Mouse (Mus musculus) embryonic facial prominence, embryonic 15.5 days (tissue): Measurements from ENCODE around the gene Crybg2. TPM values are rescaled to one million over a fixed set of nuclear protein-coding genes. Genes with fewer than 3 reads are reported as not detected.

Source experiments
- ATAC-seq: fragments of 200-750 bp; cut with Nextera tagmentation; 2 replicates; pipeline ENCODE4 v1.8.0; 2017; ENCODE audit warnings: low read depth, moderate TSS enrichment; ENCODE audit not compliant: insufficient number of reproducible peaks, low FRiP score, low TSS enrichment
- H3K27ac ChIP-seq: fragments of 300-500 bp; sonication (generic); replicated peaks from 2 replicates; pipeline ENCODE4 v1.5.1; 2015; ENCODE audit warnings: mild to moderate bottlenecking, inconsistent platforms
- H3K27me3 ChIP-seq: fragments of 300-500 bp; sonication (generic); 2 replicates; pipeline ENCODE4 v1.6.1; 2015; ENCODE audit warnings: inconsistent platforms
- H3K36me3 ChIP-seq: fragments of 300-500 bp; sonication (generic); 2 replicates; pipeline ENCODE4 v1.6.1; 2015; ENCODE audit warnings: mild to moderate bottlenecking, inconsistent platforms
- H3K4me1 ChIP-seq: fragments of 300-500 bp; sonication (generic); 2 replicates; pipeline ENCODE4 v1.6.1; 2015; ENCODE audit warnings: inconsistent platforms
- H3K4me2 ChIP-seq: fragments of 300-500 bp; sonication (generic); replicated peaks from 2 replicates; pipeline ENCODE4 v1.6.1; 2015; ENCODE audit warnings: mild to moderate bottlenecking, inconsistent platforms
- H3K4me3 ChIP-seq: fragments of 300-500 bp; sonication (generic); replicated peaks from 2 replicates; pipeline ENCODE4 v1.5.1; 2015; ENCODE audit warnings: mild to moderate bottlenecking, inconsistent platforms
- H3K9ac ChIP-seq: fragments of 300-500 bp; sonication (generic); 2 replicates; pipeline ENCODE4 v1.6.1; 2015; ENCODE audit warnings: inconsistent platforms
- H3K9me3 ChIP-seq: fragments of 300-500 bp; sonication (generic); replicated peaks from 2 replicates; pipeline ENCODE4 v1.6.1; 2016; ENCODE audit warnings: inconsistent platforms
- WGBS: fragments of 180-500 bp; shearing (Covaris S2); methylation state at CpG from one replicate; pipeline ENCODE4 v1.1.7; 2015; 5-methylcytosine and 5-hydroxymethylcytosine counted together
- polyA plus RNA-seq: library from polyadenylated mRNA; unstranded; fragments of >200 nt; fragmentation: Nextera tagmentation; extraction: Ambion mirVana; gene quantifications from 2 replicates; pipeline ENCODE4 v1.2.1, GENCODE M21; 2015

Crybg2 gene
- polyA plus RNA-seq, 1 experiment from 2014 or later: 16.7 TPM

- no peak for ATAC-seq
- Histone ChIP-seq H3K4me3 (no peak overlapping the region), H3K4me1 (peaks cover 13% of the 10 kb centered on the region; the same call in 1 of the 2 replicates), H3K4me2 (no peak overlapping the region), H3K36me3 (no peaks in the 10 kb centered on the region), H3K27me3 (no peaks in the 10 kb centered on the region; the same call in 1 of the 2 replicates), H3K27ac (no peak overlapping the region), H3K9ac (no peak overlapping the region), H3K9me3 (no peaks in the 10 kb centered on the region)
- WGBS: 77% methylated on average over 6 of the region's 6 CpGs
Measured at GRCm38 (mm10) chr4:134058908-134059307, 1.7 kb upstream of the Crybg2 start.

- peaks cover 13% of the 10 kb centered on the region for H3K27me3 ChIP-seq
- no peak for ATAC-seq
- no peaks in the 10 kb centered on the region for H3K36me3 ChIP-seq
- 60% methylated on average over 18 of the region's 18 CpGs for WGBS
- no peak overlapping the region for H3K9ac ChIP-seq
- H3K27ac ChIP-seq: 0 out of 2 replicates have a peak overlapping the region, but pooled peaks have one; percentile 39
- no peak overlapping the region for H3K4me2 ChIP-seq
- H3K9me3 ChIP-seq: no peaks in the 10 kb centered on the region
- H3K4me1 ChIP-seq: peaks cover 19% of the 10 kb centered on the region; the same call in 1 of the 2 replicates
- no peak overlapping the region for H3K4me3 ChIP-seq
Measured at GRCm38 (mm10) chr4:134061166-134061830, 683 bp downstream of the Crybg2 start.

- ATAC-seq: peak; percentile 30; the same call in 1 of the 2 replicates
- H3K36me3 ChIP-seq: no peaks in the 10 kb centered on the region
- 0 out of 2 replicates have a peak overlapping the region, but pooled peaks have one; percentile 39 for H3K27ac ChIP-seq
- H3K4me3 ChIP-seq: no peak overlapping the region
- H3K4me2 ChIP-seq: peak overlapping the region; percentile 1; the same call in 1 of the 2 replicates
- peaks cover 13% of the 10 kb centered on the region for H3K27me3 ChIP-seq
- H3K9ac ChIP-seq: no peak overlapping the region
- peaks cover 19% of the 10 kb centered on the region; the same call in 1 of the 2 replicates for H3K4me1 ChIP-seq
- WGBS: 45% methylated on average over 8 of the region's 8 CpGs
- no peaks in the 10 kb centered on the region for H3K9me3 ChIP-seq
Measured at GRCm38 (mm10) chr4:134061944-134062446, 1.4 kb downstream of the Crybg2 start.

- H3K27ac ChIP-seq: no peak overlapping the region
- H3K36me3 ChIP-seq: no peaks in the 10 kb centered on the region
- 0 out of 2 replicates have a peak overlapping the region, but pooled peaks have one; percentile 1 for H3K4me2 ChIP-seq
- H3K9ac ChIP-seq: no peak overlapping the region
- WGBS: 49% methylated on average over 8 of the region's 8 CpGs
- no peak overlapping the region for H3K4me3 ChIP-seq
- H3K9me3 ChIP-seq: no peaks in the 10 kb centered on the region
- ATAC-seq: no peak
- peaks cover 13% of the 10 kb centered on the region for H3K27me3 ChIP-seq
- peaks cover 19% of the 10 kb centered on the region; the same call in 1 of the 2 replicates for H3K4me1 ChIP-seq
Measured at GRCm38 (mm10) chr4:134062561-134062960, 1.9 kb downstream of the Crybg2 start.

- H3K9me3 ChIP-seq: no peaks in the 10 kb centered on the region
- peak overlapping the region; percentile 31 for H3K4me2 ChIP-seq
- H3K4me1 ChIP-seq: peaks cover 19% of the 10 kb centered on the region; the same call in 1 of the 2 replicates
- H3K4me3 ChIP-seq: peak overlapping the region; percentile 30
- 17% methylated on average over 23 of the region's 23 CpGs for WGBS
- ATAC-seq: no peak
- no peak overlapping the region for H3K9ac ChIP-seq
- H3K27me3 ChIP-seq: peaks cover 13% of the 10 kb centered on the region
- H3K27ac ChIP-seq: no peak overlapping the region
- H3K36me3 ChIP-seq: no peaks in the 10 kb centered on the region
Measured at GRCm38 (mm10) chr4:134065431-134066004, 4.9 kb downstream of the Crybg2 start.

- no peaks in the 10 kb centered on the region for H3K36me3 ChIP-seq
- no peak for ATAC-seq
- H3K27me3 ChIP-seq: peaks cover 13% of the 10 kb centered on the region
- no peak overlapping the region for H3K9ac ChIP-seq
- peaks cover 11% of the 10 kb centered on the region; the same call in 1 of the 2 replicates for H3K4me1 ChIP-seq
- 81% methylated on average over 8 of the region's 8 CpGs for WGBS
- H3K27ac ChIP-seq: no peak overlapping the region
- no peak overlapping the region for H3K4me3 ChIP-seq
- no peaks in the 10 kb centered on the region for H3K9me3 ChIP-seq
- H3K4me2 ChIP-seq: peak overlapping the region; percentile 30; the same call in 1 of the 2 replicates
Measured at GRCm38 (mm10) chr4:134067383-134067782, 6.8 kb downstream of the Crybg2 start.

- H3K9ac ChIP-seq: no peak overlapping the region
- no peaks in the 10 kb centered on the region for H3K36me3 ChIP-seq
- peaks cover 9% of the 10 kb centered on the region; the same call in 1 of the 2 replicates for H3K4me1 ChIP-seq
- no peak overlapping the region for H3K4me2 ChIP-seq
- peaks cover 13% of the 10 kb centered on the region for H3K27me3 ChIP-seq
- WGBS: 70% methylated on average over 7 of the region's 7 CpGs
- 0 out of 2 replicates have a peak, but pooled peaks have one; percentile 18 for ATAC-seq
- H3K27ac ChIP-seq: no peak overlapping the region
- H3K9me3 ChIP-seq: no peaks in the 10 kb centered on the region
- no peak overlapping the region for H3K4me3 ChIP-seq
Measured at GRCm38 (mm10) chr4:134067833-134068544, 7.4 kb downstream of the Crybg2 start.

- no peak overlapping the region for H3K27ac ChIP-seq
- no peaks in the 10 kb centered on the region for H3K36me3 ChIP-seq
- H3K9me3 ChIP-seq: no peaks in the 10 kb centered on the region
- H3K27me3 ChIP-seq: peaks cover 13% of the 10 kb centered on the region
- peaks cover 9% of the 10 kb centered on the region; the same call in 1 of the 2 replicates for H3K4me1 ChIP-seq
- H3K4me2 ChIP-seq: no peak overlapping the region
- 85% methylated on average over 4 of the region's 4 CpGs for WGBS
- no peak overlapping the region for H3K4me3 ChIP-seq
- no peak overlapping the region for H3K9ac ChIP-seq
- no peak for ATAC-seq
Measured at GRCm38 (mm10) chr4:134068793-134069580, 8.4 kb downstream of the Crybg2 start.

GRCm38 (mm10) chr4:134078694-134079093 lies 18.1 kb downstream of the Crybg2 start:
- Histone ChIP-seq H3K4me2 (no peak overlapping the region), H3K27me3 (peaks cover 12% of the 10 kb centered on the region; the same call in 1 of the 2 replicates), H3K27ac (no peak overlapping the region), H3K9me3 (no peaks in the 10 kb centered on the region), H3K9ac (no peak overlapping the region), H3K36me3 (no peaks in the 10 kb centered on the region), H3K4me1 (peaks cover 19% of the 10 kb centered on the region), H3K4me3 (no peak overlapping the region)
- WGBS: 20% methylated on average over 3 of the region's 3 CpGs
- ATAC-seq: no peak

GRCm38 (mm10) chr4:134080674-134081073 lies 20.1 kb downstream of the Crybg2 start:
- no peak for ATAC-seq
- peaks cover 19% of the 10 kb centered on the region for H3K4me1 ChIP-seq
- 74% methylated on average over 4 of the region's 4 CpGs for WGBS
- peaks cover 12% of the 10 kb centered on the region; the same call in 1 of the 2 replicates for H3K27me3 ChIP-seq
- no peak overlapping the region for H3K4me3 ChIP-seq
- H3K4me2 ChIP-seq: no peak overlapping the region
- H3K36me3 ChIP-seq: no peaks in the 10 kb centered on the region
- H3K27ac ChIP-seq: no peak overlapping the region
- no peaks in the 10 kb centered on the region for H3K9me3 ChIP-seq
- H3K9ac ChIP-seq: no peak overlapping the region
